Mouse (Mus musculus): ENCODE measurements around the gene Map4k1.

The Map4k1 gene

DNA sequence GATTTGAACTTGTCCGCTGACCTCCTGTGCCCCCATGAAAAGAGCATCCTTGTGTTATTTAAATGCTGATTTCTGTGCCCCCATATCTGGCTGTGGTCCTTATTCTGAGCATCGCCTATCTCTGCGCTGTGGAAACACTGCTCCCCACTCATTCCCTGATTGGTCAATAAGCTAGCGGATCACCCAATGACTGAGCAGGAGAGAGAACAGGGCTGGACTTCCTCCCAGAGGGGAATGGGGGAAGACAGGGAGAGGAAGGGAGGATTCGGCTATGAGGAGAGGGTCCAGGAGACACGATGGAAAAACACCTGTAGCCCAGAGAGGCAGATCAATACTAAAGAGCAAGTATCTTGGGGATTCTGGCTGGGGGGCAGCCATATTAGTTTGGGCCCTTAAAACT, 46.9 kb downstream of the Map4k1 start:
- DNase-seq = no peak

DNA sequence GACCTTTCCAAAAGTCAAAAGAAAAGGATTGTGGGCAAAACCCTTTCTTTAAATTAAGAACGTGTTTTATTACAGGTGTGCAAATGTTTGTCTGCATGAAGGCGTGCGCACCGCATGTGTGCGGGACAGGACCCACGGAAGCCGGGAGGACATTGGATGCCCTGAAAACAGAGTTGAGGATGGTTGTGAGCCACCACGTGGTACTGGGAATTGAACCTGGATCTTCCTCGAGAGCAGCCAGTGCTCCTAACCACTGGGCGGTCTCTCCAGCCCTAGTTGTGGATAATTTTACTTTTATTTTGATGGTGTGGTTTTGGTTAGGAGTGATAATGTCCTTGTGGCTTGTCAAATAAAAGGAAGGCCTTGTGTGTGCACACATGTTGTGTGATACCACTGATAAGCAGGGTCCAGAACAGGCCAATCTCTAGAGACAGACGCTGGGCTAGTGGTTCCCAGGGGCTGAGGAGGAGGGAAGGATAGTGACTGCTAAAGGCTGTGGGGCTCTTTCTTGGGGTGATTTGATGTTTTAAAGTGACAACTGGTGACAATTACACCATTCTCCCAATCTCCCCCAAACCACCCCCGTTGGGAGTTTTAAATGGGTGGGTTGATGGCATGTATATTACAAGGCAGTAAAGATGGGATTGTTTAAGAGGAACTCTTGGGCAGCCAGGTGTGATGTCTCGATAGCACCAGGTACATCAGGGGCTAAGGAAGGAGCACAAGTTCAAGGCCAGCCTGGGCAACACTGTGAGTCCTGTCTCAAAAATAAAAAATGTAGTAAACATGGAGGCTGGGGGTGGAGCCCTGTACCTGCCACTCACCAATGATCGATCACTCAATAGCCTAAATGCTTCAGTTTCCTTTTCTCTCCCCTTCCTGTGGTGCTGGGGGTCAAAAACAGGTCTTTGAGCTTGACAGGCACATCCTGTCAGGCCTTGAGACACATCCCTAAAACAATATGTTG, 48.1 kb downstream of the Map4k1 start:
- no peak for DNase-seq

DNA sequence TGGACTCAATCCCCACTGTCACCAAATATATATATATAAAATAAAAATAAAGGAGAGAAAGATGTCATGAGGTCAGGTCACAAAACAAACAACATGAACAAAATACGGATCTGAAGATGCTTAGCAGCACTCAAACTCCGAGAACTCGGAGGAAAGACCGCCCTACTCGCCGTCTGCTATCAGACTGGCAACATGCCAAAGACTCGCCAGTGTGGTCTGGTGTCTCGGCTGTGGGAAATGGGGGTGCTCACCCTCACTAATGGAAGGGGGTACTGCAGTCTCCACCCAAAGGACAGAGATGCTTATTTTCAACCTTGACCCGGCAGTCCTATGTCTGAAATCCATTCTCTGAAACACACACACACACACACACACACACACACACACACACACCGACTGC, 49.8 kb downstream of the Map4k1 start:
- no peak for DNase-seq

DNA sequence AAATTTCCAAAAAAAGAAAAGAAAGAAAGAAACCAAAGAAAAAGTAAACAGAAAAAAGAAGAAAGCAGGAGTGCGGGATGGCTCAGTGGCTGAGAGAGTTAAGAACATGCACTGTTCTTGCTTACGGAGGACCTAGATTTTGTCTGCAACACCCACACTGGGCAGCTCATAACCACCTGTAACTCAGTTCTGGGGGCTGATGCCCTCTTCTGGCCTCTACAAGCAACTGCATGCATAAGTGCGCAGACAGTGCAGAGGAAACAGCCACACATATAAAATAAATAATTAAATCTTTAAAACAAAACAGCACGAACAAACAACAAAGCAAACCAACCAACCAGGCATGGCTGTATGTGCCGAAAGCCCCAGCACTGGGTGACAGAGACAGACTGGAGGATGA, 50.8 kb downstream of the Map4k1 start:
- no peak for DNase-seq

DNA sequence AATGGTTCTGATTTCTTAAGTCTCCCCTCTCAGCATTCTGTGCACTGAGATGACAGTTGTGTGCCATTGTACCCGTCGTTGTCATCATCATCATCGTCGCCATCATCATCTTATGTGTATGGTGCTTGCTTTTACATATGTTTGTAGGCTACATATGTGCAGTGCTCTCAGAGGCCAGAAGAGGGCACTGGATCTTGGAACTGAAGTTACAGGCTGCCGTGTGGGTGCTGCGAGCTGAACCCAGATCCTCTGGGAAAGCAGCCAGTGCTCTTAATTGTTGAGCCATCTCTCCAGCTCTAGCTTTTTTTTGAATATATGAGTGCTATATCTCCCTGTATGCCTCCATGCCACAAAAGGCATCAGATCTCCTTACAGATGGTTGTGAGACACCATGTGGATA, 55.4 kb downstream of the Map4k1 start:
- no peak for DNase-seq

DNA sequence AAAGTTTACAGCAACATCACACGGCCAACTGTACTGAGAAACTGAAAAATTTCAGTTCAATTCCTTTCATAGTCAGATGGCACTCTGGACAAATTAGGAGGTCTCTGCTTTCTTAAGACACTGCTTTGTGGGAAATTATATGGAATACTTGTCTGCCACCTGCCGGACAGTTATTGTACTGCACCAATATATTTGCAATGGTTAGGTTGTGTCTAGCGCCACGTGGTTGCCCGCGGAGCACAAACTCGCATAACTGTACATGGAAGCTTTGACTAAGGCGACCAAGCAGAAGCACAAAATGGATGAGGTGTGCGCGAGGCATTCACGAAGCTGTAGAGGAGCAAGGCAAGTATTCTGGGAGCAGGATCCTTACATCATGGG, 57.7 kb downstream of the Map4k1 start:
- DNase-seq = peak; percentile 69

DNA sequence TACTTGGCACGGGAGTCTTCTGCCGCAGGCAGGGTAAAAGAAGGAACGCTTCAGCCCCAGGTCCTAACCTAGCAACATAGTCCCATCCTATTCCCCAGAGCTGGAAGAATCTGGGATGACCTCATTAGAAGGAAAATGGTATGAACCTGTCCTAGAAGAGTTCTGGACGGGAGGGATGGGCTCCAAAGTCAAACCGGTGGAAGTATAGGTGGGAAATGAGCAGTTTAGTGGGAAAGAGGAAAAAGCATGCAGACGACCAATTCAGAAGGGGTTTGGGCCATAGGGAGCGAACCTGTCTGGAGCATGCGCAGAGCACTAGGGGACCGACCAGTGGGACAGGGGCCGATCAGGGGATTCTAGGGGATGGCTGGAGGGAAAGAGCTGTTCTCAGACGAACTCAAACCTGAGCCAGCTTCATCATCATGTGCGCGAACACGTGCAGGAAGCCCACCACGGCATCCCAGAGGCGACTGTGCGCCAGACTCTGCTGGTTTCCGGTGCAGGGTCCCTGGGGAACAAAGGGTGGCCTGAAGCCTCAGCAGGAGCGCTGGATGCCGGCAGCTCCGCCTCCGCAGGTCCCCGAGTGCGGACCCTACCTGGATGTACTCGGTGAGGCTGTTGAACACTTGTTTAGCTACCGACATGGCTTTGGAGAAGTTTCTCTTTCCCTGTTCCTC, 58.3 kb downstream of the Map4k1 start:
- no peak for DNase-seq

DNA sequence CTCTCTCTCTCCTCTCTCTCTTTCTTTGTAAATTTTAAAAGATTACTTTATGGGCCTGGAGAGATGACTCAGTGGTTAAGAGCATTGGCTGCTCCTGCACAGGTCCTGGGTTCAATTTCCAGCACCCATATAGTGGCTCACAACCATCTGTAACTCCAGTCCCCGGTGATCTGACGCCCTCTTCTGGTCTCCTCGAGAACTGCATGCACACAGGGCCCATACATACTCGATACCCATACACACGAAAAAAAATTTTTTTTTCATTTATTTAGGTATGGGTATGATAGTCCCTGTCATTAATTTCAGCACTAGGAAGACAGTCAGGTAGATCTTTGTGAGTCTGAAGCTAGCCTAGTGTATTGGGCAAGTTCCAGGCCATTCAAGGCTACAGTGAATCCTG, 59.3 kb downstream of the Map4k1 start:
- no peak for DNase-seq

DNA sequence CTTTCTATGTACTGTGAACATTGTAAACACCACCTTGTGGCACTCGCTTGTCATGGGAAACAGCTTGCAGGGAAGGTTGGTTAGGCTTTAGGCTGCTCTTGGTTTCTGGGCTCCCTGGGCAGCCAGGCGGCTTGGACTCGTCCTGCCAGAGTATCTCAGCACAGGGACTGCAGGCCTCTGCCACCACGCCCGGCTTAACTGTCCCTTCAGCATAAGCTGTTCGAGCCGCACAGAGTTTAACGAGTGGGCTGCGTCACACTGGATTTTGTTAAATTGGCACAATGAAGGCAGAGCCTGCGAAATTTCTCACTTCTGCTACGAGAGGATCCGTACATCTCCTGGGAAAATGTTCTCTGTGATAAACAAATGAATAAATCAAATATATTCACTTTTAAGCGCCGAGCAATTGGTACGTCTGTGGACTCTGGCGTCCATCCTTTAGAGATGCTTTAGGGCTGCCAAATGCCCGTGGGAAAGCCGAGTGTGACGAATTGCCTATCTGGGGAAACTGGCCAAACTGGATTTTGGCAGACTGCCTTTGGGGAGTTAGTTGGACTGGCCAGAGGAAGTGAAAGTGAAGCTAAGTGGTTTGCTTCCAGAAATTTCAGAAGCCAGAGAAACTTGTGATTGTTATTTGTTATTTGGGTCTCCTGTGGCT, 61.3 kb downstream of the Map4k1 start:
- no peak for DNase-seq

DNA sequence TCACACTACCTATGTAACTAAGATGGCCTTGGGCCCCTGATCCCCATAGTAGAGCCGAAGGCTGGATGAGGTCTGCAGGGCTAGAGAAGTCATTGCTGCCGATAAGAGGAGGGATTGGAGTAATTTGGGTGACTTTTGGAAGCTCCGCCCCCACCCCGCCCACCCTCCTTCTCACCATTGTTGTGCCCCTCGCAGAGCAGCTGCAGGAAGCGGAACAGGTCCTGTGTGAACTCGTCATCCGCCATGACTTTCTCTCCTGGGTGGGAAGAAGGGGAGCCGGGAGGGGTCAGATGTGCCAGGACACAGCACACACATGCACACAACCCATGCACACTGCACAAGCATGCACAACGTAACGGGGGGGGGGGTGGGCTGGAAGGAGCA, 61.8 kb downstream of the Map4k1 start:
- no peak for DNase-seq

DNA sequence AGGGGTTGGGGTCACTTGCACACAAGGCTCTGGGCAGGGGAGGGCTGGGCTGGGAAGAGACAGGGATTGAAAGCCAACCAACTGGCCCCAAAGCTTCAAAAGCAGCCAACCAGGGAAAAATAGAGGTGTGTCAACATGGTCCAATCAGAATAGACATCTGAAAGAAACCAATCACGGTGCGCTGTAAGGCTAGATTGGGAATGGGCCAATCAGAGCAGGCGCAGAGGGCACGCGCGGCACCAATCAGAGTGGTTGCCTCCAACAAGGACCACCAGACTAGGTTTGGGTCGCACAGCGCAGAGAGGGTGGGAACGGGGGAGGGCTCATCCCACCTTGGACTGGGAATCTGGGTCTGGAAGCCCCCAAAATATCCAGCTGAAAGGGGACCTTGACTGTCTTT, 62.5 kb downstream of the Map4k1 start:
- DNase-seq = no peak

DNA sequence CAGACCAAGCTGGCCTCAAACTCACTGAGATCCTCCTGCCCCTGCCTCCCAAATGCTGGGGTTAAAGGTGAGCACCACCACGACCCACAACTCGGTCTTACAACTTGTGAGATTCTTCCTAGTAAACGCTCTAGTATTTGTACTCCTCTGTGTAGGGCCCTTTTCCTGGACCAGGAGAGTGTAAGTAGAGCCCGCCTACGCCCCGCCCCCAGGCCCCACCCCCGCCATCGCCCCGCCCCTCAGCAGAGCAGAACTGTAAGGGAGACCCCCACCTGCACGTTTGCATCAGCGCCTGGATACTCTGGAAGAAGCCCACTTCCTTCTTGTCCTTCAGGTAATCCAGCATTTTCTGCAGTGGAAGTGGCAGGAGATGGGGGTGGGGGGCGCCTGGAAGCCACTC, 64.7 kb downstream of the Map4k1 start:
- no peak for DNase-seq

DNA sequence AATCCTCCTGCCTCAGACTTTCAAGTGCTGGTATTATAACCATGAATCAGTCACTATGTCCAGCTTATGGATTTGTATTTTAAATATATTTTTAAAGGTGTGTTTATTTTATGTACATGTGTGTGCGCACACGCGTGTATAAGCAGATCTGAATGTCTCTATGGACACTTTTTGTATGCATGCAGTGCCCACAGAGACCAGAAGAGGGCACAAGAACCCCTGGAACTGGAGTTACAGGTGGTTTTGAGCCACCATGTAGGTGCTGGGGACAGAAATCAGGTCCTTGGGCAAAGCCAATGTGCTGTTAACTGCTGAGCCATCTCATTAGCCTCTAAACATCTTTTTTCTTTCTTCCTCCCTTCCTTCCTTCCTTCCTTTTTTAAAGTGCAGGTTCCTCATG, 66.2 kb downstream of the Map4k1 start:
- DNase-seq = no peak

DNA sequence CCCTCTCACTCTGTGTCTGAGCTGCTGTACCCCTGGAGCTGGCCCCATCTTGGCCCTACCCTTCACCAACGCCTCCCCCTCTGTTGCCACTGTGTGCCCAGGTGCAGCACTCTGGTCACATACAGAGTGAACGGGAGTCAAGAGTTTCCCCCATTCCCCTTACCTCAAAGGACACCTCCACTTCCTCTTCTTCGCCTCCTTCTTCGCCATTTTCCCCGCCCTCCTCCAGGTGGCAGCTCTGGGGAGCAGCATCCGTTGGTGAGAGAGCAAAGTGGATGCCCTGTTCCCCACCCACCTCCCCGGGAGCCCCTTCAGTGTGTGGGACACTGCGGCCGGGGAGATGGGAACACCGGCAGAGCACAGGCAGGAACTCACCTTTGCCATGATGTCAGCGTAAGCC, 66.8 kb downstream of the Map4k1 start:
- DNase-seq = no peak

DNA sequence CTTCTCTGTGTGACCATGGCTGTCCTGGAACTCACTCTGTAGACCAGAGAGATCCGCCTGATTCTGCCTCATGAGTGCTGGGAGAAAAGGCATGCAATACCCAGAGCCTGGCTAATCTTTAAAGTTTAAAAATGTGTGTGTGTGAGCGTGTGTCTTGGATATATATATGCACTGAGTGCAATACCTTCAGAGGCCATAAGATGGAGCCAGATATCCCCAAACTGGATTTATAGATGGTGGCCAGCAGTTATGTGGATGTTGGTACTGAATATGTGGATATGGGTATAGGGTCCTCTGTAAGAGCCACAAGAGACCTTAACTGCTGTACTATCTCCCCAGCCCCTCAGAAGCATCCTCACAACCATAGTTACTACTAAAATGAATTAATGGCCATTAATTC, 68.9 kb downstream of the Map4k1 start:
- no peak for DNase-seq

DNA sequence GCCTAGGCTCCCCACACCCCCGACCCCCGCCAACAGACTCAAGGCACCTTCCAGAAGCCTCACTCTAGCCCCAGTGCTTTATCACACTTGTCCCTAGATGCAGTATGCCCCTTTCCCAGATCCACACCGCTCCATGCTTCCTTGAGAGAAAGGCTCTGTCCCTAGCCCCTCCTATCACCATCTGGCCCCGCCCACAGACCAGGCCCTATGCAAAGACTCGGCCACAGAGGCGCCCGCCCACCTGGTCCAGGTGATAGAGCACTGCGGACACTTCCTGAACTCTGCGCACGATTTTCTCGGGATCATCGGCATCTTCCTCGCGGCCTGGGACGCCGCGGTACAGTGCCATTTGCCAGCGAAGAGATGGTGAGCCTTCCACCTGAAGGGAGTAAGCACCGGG, 71.0 kb downstream of the Map4k1 start:
- DNase-seq = no peak

Data from cerebellum, adult 9-11 months (tissue).